Mouse (Mus musculus) spleen, adult 2 months (tissue): Measurements from ENCODE around the gene Asb6.

ENCODE experiments used
- CTCF ChIP-seq: fragments of 200-500 bp; IDR thresholded peaks from 2 replicates; pipeline ENCODE4 v1.5.1; 2011; ENCODE audit warnings: mild to moderate bottlenecking, inconsistent platforms; ENCODE audit not compliant: insufficient read depth, insufficient read length, insufficient replicate concordance; ENCODE audit errors: extremely low read depth
- POLR2A ChIP-seq: fragments of 200-500 bp; IDR thresholded peaks from 2 replicates; pipeline ENCODE4 v1.6.1; 2011; ENCODE audit warnings: low read depth, low read length, inconsistent platforms

GRCm38 (mm10) chr2:30805983-30806382, 24.1 kb downstream of the Asb6 start:
- TF ChIP-seq CTCF: no peak
- no peak for TF ChIP-seq POLR2A
